Mouse (Mus musculus): ENCODE measurements around the gene Gm9044. TPM values are rescaled to one million over a fixed set of nuclear protein-coding genes. Genes with fewer than 3 reads are reported as not detected.

The Gm9044 gene
- polyA plus RNA-seq, 1 experiment from 2014 or later = not detected

Other genes starting within 250 kb of the Gm9044 start
- 62.2 and 63.8 TPM in 2 replicates for gene Mdm1, start 190.6 kb downstream of the Gm9044 start, polyA plus RNA-seq (2016; fragmentation: Nextera tagmentation; extraction: Ambion mirVana)
- gene Il22, start 127.5 kb downstream of the Gm9044 start, polyA plus RNA-seq (2016; fragmentation: Nextera tagmentation; extraction: Ambion mirVana) = 0.17 TPM in 1 of 2 replicates, not detected in the other
- gene Gm32717, start 91.6 kb downstream of the Gm9044 start, polyA plus RNA-seq (2016; fragmentation: Nextera tagmentation; extraction: Ambion mirVana) = 0.09 and 0.10 TPM in 2 replicates
- 0.09 and 0.10 TPM in 2 replicates for gene Gm32802, start 73.7 kb downstream of the Gm9044 start, polyA plus RNA-seq (2016; fragmentation: Nextera tagmentation; extraction: Ambion mirVana)
- not detected in 2 replicates for gene Iltifb, start 37.4 kb downstream of the Gm9044 start, polyA plus RNA-seq (2016; fragmentation: Nextera tagmentation; extraction: Ambion mirVana)
- not detected in 2 replicates for gene Gm9040, start 5.4 kb downstream of the Gm9044 start, polyA plus RNA-seq (2016; fragmentation: Nextera tagmentation; extraction: Ambion mirVana)
- gene Gm9045, start 5.4 kb upstream of the Gm9044 start, polyA plus RNA-seq (2016; fragmentation: Nextera tagmentation; extraction: Ambion mirVana) = 0.08 TPM in 1 of 2 replicates, not detected in the other
- not detected in 2 replicates for gene Gm9046, start 10.8 kb upstream of the Gm9044 start, polyA plus RNA-seq (2016; fragmentation: Nextera tagmentation; extraction: Ambion mirVana)
- gene Gm9048, start 16.3 kb upstream of the Gm9044 start, polyA plus RNA-seq (2016; fragmentation: Nextera tagmentation; extraction: Ambion mirVana) = not detected in 2 replicates
- gene Gm9049, start 21.7 kb upstream of the Gm9044 start, polyA plus RNA-seq (2016; fragmentation: Nextera tagmentation; extraction: Ambion mirVana) = 0.08 TPM in 1 of 2 replicates, not detected in the other
- gene Ifng, start 108.6 kb upstream of the Gm9044 start, polyA plus RNA-seq (2016; fragmentation: Nextera tagmentation; extraction: Ambion mirVana) = not detected in 2 replicates